Mouse (Mus musculus): Measurements from ENCODE around the gene Dynlt1c. TPM values are rescaled to one million over a fixed set of nuclear protein-coding genes. Genes with fewer than 3 reads are reported as not detected.
"Not testable (repeated sequence)": the region's sequence is repeated elsewhere in the genome, so short reads cannot be mapped to it uniquely, and the experiment has no call there.

Gene Dynlt1c
- polyA plus RNA-seq, 2 experiments: 29.3 to 50.2 TPM

GRCm38 (mm10) chr17:6621976-6622375, 20.5 kb downstream of the Dynlt1c start:
- not testable (repeated sequence) for H3K4me2 ChIP-seq (replicated peaks; ENCODE audit: low read depth, low read length, severe bottlenecking); H3K4me3 ChIP-seq (replicated peaks; ENCODE audit: low read length); H3K9me3 ChIP-seq (ENCODE audit: control insufficient read depth, low read length); H3K4me1 ChIP-seq (ENCODE audit: control insufficient read depth, insufficient read depth, low read length); H3K27me3 ChIP-seq (ENCODE audit: control insufficient read depth, insufficient read depth, low read length); H3K36me3 ChIP-seq (ENCODE audit: control insufficient read depth, insufficient read depth, low read length); DNase-seq (ENCODE audit: low spot score); H3K9ac ChIP-seq (ENCODE audit: low read depth, low read length, severe bottlenecking); H3K27ac ChIP-seq (replicated peaks; ENCODE audit: low read depth, low read length); ATAC-seq (ENCODE audit: low FRiP score, low read depth)
- WGBS: 92% methylated on average over 10 of the region's 12 CpGs

DNA sequence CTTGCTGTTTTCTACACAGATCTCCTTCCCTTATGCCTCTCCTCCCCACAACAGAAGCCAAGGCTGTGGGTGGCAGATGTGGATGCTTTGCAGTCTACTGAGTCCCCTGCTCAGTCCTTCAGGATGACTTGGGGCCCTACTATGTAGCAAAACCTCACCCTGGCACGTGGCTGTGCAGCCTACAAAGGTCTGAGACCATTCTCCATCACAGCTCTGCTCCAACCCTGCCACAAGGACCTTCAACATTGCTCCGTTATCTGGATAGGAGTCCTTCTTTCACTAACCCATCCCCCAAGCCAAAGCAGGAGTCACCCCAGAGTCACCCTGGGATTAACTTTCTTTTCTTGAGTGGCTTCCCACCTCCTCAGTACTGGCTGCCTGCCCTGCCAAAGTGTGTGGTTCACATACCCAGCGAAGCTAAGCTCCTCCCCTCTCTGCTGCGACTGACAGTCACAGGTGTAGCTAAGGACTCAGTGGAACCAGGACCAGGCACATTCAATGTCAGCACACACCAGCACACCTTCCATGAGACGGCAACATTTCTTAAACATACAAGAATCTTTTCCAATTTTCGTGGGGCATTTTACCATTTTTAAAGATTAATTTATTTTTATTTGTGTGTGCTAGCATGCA, 23.6 kb downstream of the Dynlt1c start:
- 50% methylated on average over 1 of the region's 6 CpGs for WGBS
- ATAC-seq (ENCODE audit: low FRiP score, low read depth); DNase-seq (ENCODE audit: low spot score); H3K4me3 ChIP-seq (replicated peaks; ENCODE audit: low read length); H3K9ac ChIP-seq (ENCODE audit: low read depth, low read length, severe bottlenecking); H3K9me3 ChIP-seq (ENCODE audit: control insufficient read depth, low read length); H3K27me3 ChIP-seq (ENCODE audit: control insufficient read depth, insufficient read depth, low read length); H3K4me1 ChIP-seq (ENCODE audit: control insufficient read depth, insufficient read depth, low read length); H3K36me3 ChIP-seq (ENCODE audit: control insufficient read depth, insufficient read depth, low read length); H3K4me2 ChIP-seq (replicated peaks; ENCODE audit: low read depth, low read length, severe bottlenecking); H3K27ac ChIP-seq (replicated peaks; ENCODE audit: low read depth, low read length): not testable (repeated sequence)

- H3K9me3 ChIP-seq (ENCODE audit: control insufficient read depth, low read length); DNase-seq (ENCODE audit: low spot score); H3K27me3 ChIP-seq (ENCODE audit: control insufficient read depth, insufficient read depth, low read length); H3K27ac ChIP-seq (replicated peaks; ENCODE audit: low read depth, low read length); H3K36me3 ChIP-seq (ENCODE audit: control insufficient read depth, insufficient read depth, low read length); ATAC-seq (ENCODE audit: low FRiP score, low read depth); H3K4me3 ChIP-seq (replicated peaks; ENCODE audit: low read length); H3K4me1 ChIP-seq (ENCODE audit: control insufficient read depth, insufficient read depth, low read length); H3K4me2 ChIP-seq (replicated peaks; ENCODE audit: low read depth, low read length, severe bottlenecking); H3K9ac ChIP-seq (ENCODE audit: low read depth, low read length, severe bottlenecking): not testable (repeated sequence)
- 88% methylated on average over 4 of the region's 4 CpGs for WGBS
Measured at GRCm38 (mm10) chr17:6630398-6630797, 28.9 kb downstream of the Dynlt1c start.

DNA sequence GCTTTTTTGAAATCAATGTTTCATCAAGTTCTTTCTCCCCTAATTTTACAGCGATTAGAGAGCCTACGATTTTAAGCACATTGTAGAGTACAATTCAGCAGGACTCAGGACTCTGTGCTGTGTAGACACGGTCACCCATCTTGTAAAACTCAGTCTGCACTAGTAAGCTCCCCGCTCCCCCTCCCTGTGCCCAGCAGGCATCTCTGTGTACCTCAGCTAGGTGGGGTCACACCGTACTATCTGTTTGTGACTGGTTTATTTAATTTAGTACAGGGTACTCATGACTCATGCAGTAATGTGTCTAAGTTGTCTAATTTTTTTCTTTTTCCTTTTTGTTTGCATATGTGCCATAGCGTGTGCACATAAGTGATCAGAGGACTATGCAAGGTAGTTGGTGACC, 31.4 kb downstream of the Dynlt1c start:
- H3K36me3 ChIP-seq (ENCODE audit: control insufficient read depth, insufficient read depth, low read length); H3K27me3 ChIP-seq (ENCODE audit: control insufficient read depth, insufficient read depth, low read length); H3K4me3 ChIP-seq (replicated peaks; ENCODE audit: low read length); H3K27ac ChIP-seq (replicated peaks; ENCODE audit: low read depth, low read length); H3K9ac ChIP-seq (ENCODE audit: low read depth, low read length, severe bottlenecking); H3K4me1 ChIP-seq (ENCODE audit: control insufficient read depth, insufficient read depth, low read length); H3K4me2 ChIP-seq (replicated peaks; ENCODE audit: low read depth, low read length, severe bottlenecking); DNase-seq (ENCODE audit: low spot score); ATAC-seq (ENCODE audit: low FRiP score, low read depth); H3K9me3 ChIP-seq (ENCODE audit: control insufficient read depth, low read length): not testable (repeated sequence)
- WGBS: 90% methylated on average over 6 of the region's 6 CpGs

- not testable (repeated sequence) for H3K4me2 ChIP-seq (replicated peaks; ENCODE audit: low read depth, low read length, severe bottlenecking); H3K9me3 ChIP-seq (ENCODE audit: control insufficient read depth, low read length); ATAC-seq (ENCODE audit: low FRiP score, low read depth); H3K4me1 ChIP-seq (ENCODE audit: control insufficient read depth, insufficient read depth, low read length); DNase-seq (ENCODE audit: low spot score); H3K4me3 ChIP-seq (replicated peaks; ENCODE audit: low read length); H3K27me3 ChIP-seq (ENCODE audit: control insufficient read depth, insufficient read depth, low read length); H3K27ac ChIP-seq (replicated peaks; ENCODE audit: low read depth, low read length); H3K9ac ChIP-seq (ENCODE audit: low read depth, low read length, severe bottlenecking); H3K36me3 ChIP-seq (ENCODE audit: control insufficient read depth, insufficient read depth, low read length)
- WGBS: 75% methylated on average over 1 of the region's 4 CpGs
Measured at GRCm38 (mm10) chr17:6635781-6636180, 34.3 kb downstream of the Dynlt1c start.

DNA sequence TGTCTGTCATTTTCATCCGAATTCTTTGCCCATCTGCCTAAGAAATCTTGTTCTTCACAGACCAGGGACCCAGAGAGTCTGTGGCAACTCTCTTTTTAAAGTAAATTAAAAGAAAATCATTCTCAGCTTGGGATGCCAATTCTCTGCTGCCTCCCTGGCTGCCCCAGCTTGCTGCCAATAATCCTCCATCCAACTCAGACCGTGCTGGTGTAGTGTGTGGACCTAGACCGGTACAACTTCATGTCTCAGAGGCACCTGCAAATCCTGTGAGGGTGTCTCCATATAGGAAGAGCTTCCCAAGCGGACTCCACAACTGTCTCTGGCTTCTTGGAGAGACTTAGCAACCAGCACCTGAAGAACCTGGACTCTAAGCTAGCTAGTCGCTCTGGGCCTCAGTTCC, 35.4 kb downstream of the Dynlt1c start:
- Histone ChIP-seq H3K4me2 (replicated peaks; ENCODE audit: low read depth, low read length, severe bottlenecking) (no peak overlapping the region), H3K27ac (replicated peaks; ENCODE audit: low read depth, low read length) (no peak overlapping the region), H3K4me1 (ENCODE audit: control insufficient read depth, insufficient read depth, low read length) (no peaks in the 10 kb centered on the region), H3K36me3 (ENCODE audit: control insufficient read depth, insufficient read depth, low read length) (no peaks in the 10 kb centered on the region), H3K9me3 (ENCODE audit: control insufficient read depth, low read length) (no peaks in the 10 kb centered on the region), H3K9ac (ENCODE audit: low read depth, low read length, severe bottlenecking) (no peak overlapping the region), H3K4me3 (replicated peaks; ENCODE audit: low read length) (no peak overlapping the region), H3K27me3 (ENCODE audit: control insufficient read depth, insufficient read depth, low read length) (no peaks in the 10 kb centered on the region)
- whole genome bisulfite sequencing: 83% methylated on average over 5 of the region's 5 CpGs
- TF ChIP-seq POLR2A (IDR thresholded peaks at IDR 0.05; ENCODE audit: borderline replicate concordance, extremely low read depth, insufficient read depth, insufficient read length): no peak
- ATAC-seq (ENCODE audit: low FRiP score, low read depth) (no peak), DNase-seq (ENCODE audit: low spot score) (no peak)

DNA sequence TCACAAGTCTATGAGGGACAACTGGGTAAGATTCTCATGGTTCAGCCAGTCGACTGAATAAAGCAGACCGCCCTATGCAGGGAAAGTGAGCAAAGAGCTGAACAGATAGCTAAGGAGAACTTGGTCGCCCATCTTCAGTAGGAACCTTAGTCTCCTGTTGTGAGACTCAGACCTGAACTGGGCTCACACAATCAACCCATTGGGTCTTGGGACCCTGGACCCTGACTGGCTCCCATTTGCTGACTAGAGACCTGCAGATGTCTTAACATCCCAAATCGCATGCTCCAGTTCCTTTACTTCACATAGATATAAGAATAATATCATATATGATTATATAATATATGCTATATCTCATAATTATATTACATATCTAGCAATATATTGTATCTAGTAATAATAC, 36.0 kb downstream of the Dynlt1c start:
- not testable (repeated sequence) for H3K4me2 ChIP-seq (replicated peaks; ENCODE audit: low read depth, low read length, severe bottlenecking); H3K9ac ChIP-seq (ENCODE audit: low read depth, low read length, severe bottlenecking); ATAC-seq (ENCODE audit: low FRiP score, low read depth); H3K4me1 ChIP-seq (ENCODE audit: control insufficient read depth, insufficient read depth, low read length); H3K4me3 ChIP-seq (replicated peaks; ENCODE audit: low read length); H3K9me3 ChIP-seq (ENCODE audit: control insufficient read depth, low read length); H3K27me3 ChIP-seq (ENCODE audit: control insufficient read depth, insufficient read depth, low read length); H3K36me3 ChIP-seq (ENCODE audit: control insufficient read depth, insufficient read depth, low read length); H3K27ac ChIP-seq (replicated peaks; ENCODE audit: low read depth, low read length); DNase-seq (ENCODE audit: low spot score)
- WGBS: 95% methylated on average over 3 of the region's 4 CpGs

- not testable (repeated sequence) for H3K4me2 ChIP-seq (replicated peaks; ENCODE audit: low read depth, low read length, severe bottlenecking); H3K9ac ChIP-seq (ENCODE audit: low read depth, low read length, severe bottlenecking); H3K27me3 ChIP-seq (ENCODE audit: control insufficient read depth, insufficient read depth, low read length); H3K36me3 ChIP-seq (ENCODE audit: control insufficient read depth, insufficient read depth, low read length); ATAC-seq (ENCODE audit: low FRiP score, low read depth); H3K9me3 ChIP-seq (ENCODE audit: control insufficient read depth, low read length); H3K4me1 ChIP-seq (ENCODE audit: control insufficient read depth, insufficient read depth, low read length); H3K4me3 ChIP-seq (replicated peaks; ENCODE audit: low read length); H3K27ac ChIP-seq (replicated peaks; ENCODE audit: low read depth, low read length); DNase-seq (ENCODE audit: low spot score)
- WGBS: 77% methylated on average over 8 of the region's 8 CpGs
Measured at GRCm38 (mm10) chr17:6638444-6638843, 37.0 kb downstream of the Dynlt1c start.
